Mouse (Mus musculus) bone marrow, adult 2 months (tissue): ENCODE results near the gene Larp7.

ENCODE experiments used
- CTCF ChIP-seq: fragments of 200-500 bp; IDR thresholded peaks from 2 replicates; pipeline ENCODE4 v1.5.1; 2011; ENCODE audit warnings: low read length, control low read depth; ENCODE audit not compliant: control insufficient read depth, insufficient read depth
- POLR2A ChIP-seq: fragments of 200-500 bp; IDR thresholded peaks from 2 replicates; pipeline ENCODE4 v1.6.1; 2011; ENCODE audit warnings: low read depth, mild to moderate bottlenecking, control low read depth, low read length, borderline replicate concordance; ENCODE audit not compliant: control insufficient read depth

- TF ChIP-seq CTCF, result no peak
- no peak for TF ChIP-seq POLR2A
These were observed 45.0 kb downstream of the Larp7 start for GRCm38 (mm10) chr3:127507878-127508783.
